Mouse (Mus musculus) Muller cell, postnatal 12 days (primary cell): ENCODE measurements around the gene Tmem191c.

Source experiments
- DNase-seq: peaks from one replicate; pipeline ENCODE4 v3.0.0-alpha.2; 2015; ENCODE audit errors: inconsistent ontology term

Tmem191c gene

GRCm38 (mm10) chr16:17266113-17266512 is 9.8 kb upstream of the Tmem191c start:
- DNase-seq, result no peak

- no peak for DNase-seq
Measured at GRCm38 (mm10) chr16:17267937-17268336, 7.9 kb upstream of the Tmem191c start.

GRCm38 (mm10) chr16:17269872-17270271 is 6.0 kb upstream of the Tmem191c start:
- no peak for DNase-seq

GRCm38 (mm10) chr16:17271124-17271523 is 4.8 kb upstream of the Tmem191c start:
- DNase-seq, result no peak

- DNase-seq, result no peak
Measured at GRCm38 (mm10) chr16:17271856-17272255, 4.0 kb upstream of the Tmem191c start.

GRCm38 (mm10) chr16:17276164-17277151 is 581 bp downstream of the Tmem191c start:
- DNase-seq, result peak; percentile 90

GRCm38 (mm10) chr16:17277342-17278211 is 1.7 kb downstream of the Tmem191c start:
- no peak for DNase-seq

- DNase-seq, result no peak
Measured at GRCm38 (mm10) chr16:17280471-17280870, 4.6 kb downstream of the Tmem191c start.

- no peak for DNase-seq
Measured at GRCm38 (mm10) chr16:17283151-17283550, 7.3 kb downstream of the Tmem191c start.

GRCm38 (mm10) chr16:17287103-17287502 is 11.2 kb downstream of the Tmem191c start:
- DNase-seq, result no peak

GRCm38 (mm10) chr16:17291016-17291415 is 15.1 kb downstream of the Tmem191c start:
- DNase-seq, result no peak

- DNase-seq, result peak; percentile 46
Measured at GRCm38 (mm10) chr16:17292751-17293150, 16.9 kb downstream of the Tmem191c start.

GRCm38 (mm10) chr16:17300818-17301217 is 24.9 kb downstream of the Tmem191c start:
- no peak for DNase-seq

GRCm38 (mm10) chr16:17303521-17304245 is 27.8 kb downstream of the Tmem191c start:
- DNase-seq, result no peak

- no peak for DNase-seq
Measured at GRCm38 (mm10) chr16:17307461-17307860, 31.6 kb downstream of the Tmem191c start.

GRCm38 (mm10) chr16:17309036-17309435 is 33.2 kb downstream of the Tmem191c start:
- no peak for DNase-seq

GRCm38 (mm10) chr16:17312531-17312930 is 36.7 kb downstream of the Tmem191c start:
- DNase-seq, result no peak

GRCm38 (mm10) chr16:17316554-17316953 is 40.7 kb downstream of the Tmem191c start:
- no peak for DNase-seq

- DNase-seq, result no peak
Measured at GRCm38 (mm10) chr16:17321481-17321880, 45.6 kb downstream of the Tmem191c start.

GRCm38 (mm10) chr16:17324745-17325144 is 48.9 kb downstream of the Tmem191c start:
- DNase-seq, result no peak

GRCm38 (mm10) chr16:17326064-17326463 is 50.2 kb downstream of the Tmem191c start:
- no peak for DNase-seq
